Mouse (Mus musculus): ENCODE measurements around the gene Gm10147. TPM values are rescaled to one million over a fixed set of nuclear protein-coding genes. Genes with fewer than 3 reads are reported as not detected.

Gene Gm10147
- polyA plus RNA-seq (2017; shearing (Covaris generic)), result not detected

GRCm38 (mm10) chrX:28607742-28608141, at the start of gene Gm10147:
TSS of gene Gm10147 (minus strand) at chrX:28607842.

